Mouse (Mus musculus) spleen, postnatal 4 days (tissue): ENCODE measurements around the gene D2hgdh.
"Not testable (repeated sequence)": the region's sequence is repeated elsewhere in the genome, so short reads cannot be mapped to it uniquely, and the experiment has no call there.

Experiments used
- DNase-seq, 2 experiments: peaks; one replicate each; pipeline ENCODE4 v3.0.0; 2022; ENCODE audit warnings: low spot score in 2 of 2

D2hgdh gene

GRCm38 (mm10) chr1:93826540-93826835 lies 1.8 kb downstream of the D2hgdh start:
- DNase-seq, result no peak

GRCm38 (mm10) chr1:93832754-93833360 lies 8.1 kb downstream of the D2hgdh start:
- peak in 1 of 2 experiments; percentile 56 for DNase-seq

- peak in 1 of 2 experiments; percentile 64 for DNase-seq
These were observed 10.0 kb downstream of the D2hgdh start for GRCm38 (mm10) chr1:93834671-93835150.

GRCm38 (mm10) chr1:93835211-93835610 lies 10.5 kb downstream of the D2hgdh start:
- DNase-seq, result peak in 1 of 2 experiments; percentile 67

- peak in 1 of 2 experiments; percentile 60 for DNase-seq
These were observed 11.3 kb downstream of the D2hgdh start for GRCm38 (mm10) chr1:93835876-93836531.

GRCm38 (mm10) chr1:93836532-93836913 lies 11.8 kb downstream of the D2hgdh start:
- peak in 1 of 2 experiments; percentile 53 for DNase-seq

- DNase-seq, result peak in 1 of 2 experiments; percentile 55
These were observed 12.6 kb downstream of the D2hgdh start for GRCm38 (mm10) chr1:93837335-93837734.

GRCm38 (mm10) chr1:93838569-93838968 lies 13.9 kb downstream of the D2hgdh start:
- peak in 1 of 2 experiments; percentile 52 for DNase-seq

GRCm38 (mm10) chr1:93845766-93846366 lies 21.2 kb downstream of the D2hgdh start:
- not testable (repeated sequence) for DNase-seq

GRCm38 (mm10) chr1:93855790-93856189 lies 31.1 kb downstream of the D2hgdh start:
- DNase-seq, result not testable (repeated sequence)

- no peak for DNase-seq
These were observed 32.7 kb downstream of the D2hgdh start for GRCm38 (mm10) chr1:93857370-93857769.

- DNase-seq, result no peak
These were observed 33.3 kb downstream of the D2hgdh start for GRCm38 (mm10) chr1:93857991-93858390.

- no peak for DNase-seq
These were observed 34.9 kb downstream of the D2hgdh start for GRCm38 (mm10) chr1:93859619-93860018.

GRCm38 (mm10) chr1:93861048-93861447 lies 36.3 kb downstream of the D2hgdh start, which contains the start of gene Gal3st2:
Gene Gal3st2 (plus strand): TSS chr1:93861306.
- DNase-seq, result not testable (repeated sequence)

GRCm38 (mm10) chr1:93871594-93872105 lies 46.9 kb downstream of the D2hgdh start:
- not testable (repeated sequence) for DNase-seq

GRCm38 (mm10) chr1:93874405-93874804 lies 49.7 kb downstream of the D2hgdh start:
- not testable (repeated sequence) for DNase-seq

- not testable (repeated sequence) for DNase-seq
These were observed 57.1 kb downstream of the D2hgdh start for GRCm38 (mm10) chr1:93881778-93882177.

GRCm38 (mm10) chr1:93890936-93891335 lies 66.2 kb downstream of the D2hgdh start:
- not testable (repeated sequence) for DNase-seq

- not testable (repeated sequence) for DNase-seq
These were observed 72.7 kb downstream of the D2hgdh start for GRCm38 (mm10) chr1:93897395-93897794.

- not testable (repeated sequence) for DNase-seq
These were observed 76.6 kb downstream of the D2hgdh start for GRCm38 (mm10) chr1:93901291-93901690.
